Mouse (Mus musculus) midbrain, embryonic 14.5 days (tissue): ENCODE measurements around the gene Snu13. TPM values are rescaled to one million over a fixed set of nuclear protein-coding genes. Genes with fewer than 3 reads are reported as not detected.

Experiments
- ATAC-seq: fragments of 200-750 bp; cut with Nextera tagmentation; 2 replicates; pipeline ENCODE4 v1.8.0; 2017; ENCODE audit warnings: moderate number of reproducible peaks, moderate library complexity; ENCODE audit not compliant: low FRiP score, low TSS enrichment
- DNase-seq: peaks from one replicate; pipeline ENCODE4 v3.0.0-alpha.2; 2015
- H3K27ac ChIP-seq: fragments of 300-500 bp; sonication (generic); replicated peaks from 2 replicates; pipeline ENCODE4 v1.5.1; 2014; ENCODE audit warnings: mild to moderate bottlenecking, low read depth, low read length, moderate library complexity
- H3K27me3 ChIP-seq: fragments of 300-500 bp; sonication (generic); 2 replicates; pipeline ENCODE4 v1.6.1; 2014; ENCODE audit warnings: low read length, control low read depth, mixed read lengths; ENCODE audit not compliant: control insufficient read depth, insufficient read depth
- H3K36me3 ChIP-seq: fragments of 300-500 bp; sonication (generic); 2 replicates; pipeline ENCODE4 v1.6.1; 2014; ENCODE audit warnings: low read length, control low read depth; ENCODE audit not compliant: control insufficient read depth, insufficient read depth
- H3K4me1 ChIP-seq: fragments of 300-500 bp; sonication (generic); 2 replicates; pipeline ENCODE4 v1.6.1; 2014; ENCODE audit warnings: mild to moderate bottlenecking, antibody characterized with exemption, low read length, control low read depth; ENCODE audit not compliant: control insufficient read depth, insufficient read depth
- H3K4me2 ChIP-seq: fragments of 300-500 bp; sonication (generic); 2 replicates; pipeline ENCODE4 v1.6.1; 2014; ENCODE audit warnings: mild to moderate bottlenecking, low read length, moderate library complexity
- H3K4me3 ChIP-seq: fragments of 300-500 bp; sonication (generic); replicated peaks from 2 replicates; pipeline ENCODE4 v1.5.1; 2014; ENCODE audit warnings: low read depth, low read length
- H3K9ac ChIP-seq: fragments of 300-500 bp; sonication (generic); replicated peaks from 2 replicates; pipeline ENCODE4 v1.6.1; 2014; ENCODE audit warnings: mild to moderate bottlenecking, low read length, moderate library complexity
- H3K9me3 ChIP-seq: fragments of 300-500 bp; sonication (generic); 2 replicates; pipeline ENCODE4 v1.6.1; 2016; ENCODE audit warnings: low read length, control low read depth, mixed read lengths; ENCODE audit not compliant: control insufficient read depth
- WGBS: fragments of 180-500 bp; shearing (Covaris S2); extraction: QIAGEN DNeasy Blood & Tissue Kit; methylation state at CpG from one replicate; pipeline ENCODE4 v1.1.7; 2014; 5-methylcytosine and 5-hydroxymethylcytosine counted together
- polyA plus RNA-seq: library from polyadenylated mRNA; unstranded; fragments of >200 nt; fragmentation: Nextera tagmentation; extraction: Ambion mirVana; gene quantifications from 2 replicates; pipeline ENCODE4 v1.2.1, GENCODE M21; 2014

Gene Snu13
- polyA plus RNA-seq, 1 experiment from 2014 or later = 243 TPM

DNA sequence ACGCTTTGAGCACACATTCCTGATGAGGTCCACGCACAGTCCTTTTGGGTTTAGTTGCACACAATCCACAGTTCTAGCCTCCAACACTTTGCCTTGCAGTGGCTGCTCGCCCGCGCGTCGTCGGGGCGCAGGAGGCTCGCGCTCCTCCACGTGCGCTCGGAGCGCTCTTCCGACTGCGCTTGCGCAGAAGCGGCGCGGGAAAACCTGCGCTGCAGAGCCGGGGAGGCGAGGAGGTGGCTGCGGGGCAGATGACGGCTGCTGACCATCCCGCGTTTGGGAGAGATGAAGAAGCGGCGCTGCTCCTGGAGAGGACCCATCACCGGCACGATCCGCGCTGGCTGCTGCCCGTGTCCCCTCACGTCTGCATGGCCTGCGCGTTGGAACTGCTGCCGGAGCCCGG is 22.5 kb upstream of the Snu13 start, which contains the start of gene Mei1:
Gene Mei1, plus strand, starts transcription at position 99 of the 400 bp plus-strand sequence.
- ATAC-seq = no peak
- peaks cover 24% of the 10 kb centered on the region for H3K27me3 ChIP-seq
- H3K27ac ChIP-seq = no peak within 1 kb of the TSS
- DNase-seq = peak; percentile 57
- peak within 1 kb of the TSS; percentile 14; the same call in 1 of the 2 replicates for H3K4me3 ChIP-seq
- 23% methylated on average over 40 of the region's 40 CpGs for WGBS
- H3K4me2 ChIP-seq = peak within 1 kb of the TSS; percentile 33; the same call in 1 of the 2 replicates
- H3K9me3 ChIP-seq = no peaks in the 10 kb centered on the region
- H3K9ac ChIP-seq = no peak within 1 kb of the TSS
- no peaks in the 10 kb centered on the region for H3K36me3 ChIP-seq
- no peaks in the 10 kb centered on the region for H3K4me1 ChIP-seq

DNA sequence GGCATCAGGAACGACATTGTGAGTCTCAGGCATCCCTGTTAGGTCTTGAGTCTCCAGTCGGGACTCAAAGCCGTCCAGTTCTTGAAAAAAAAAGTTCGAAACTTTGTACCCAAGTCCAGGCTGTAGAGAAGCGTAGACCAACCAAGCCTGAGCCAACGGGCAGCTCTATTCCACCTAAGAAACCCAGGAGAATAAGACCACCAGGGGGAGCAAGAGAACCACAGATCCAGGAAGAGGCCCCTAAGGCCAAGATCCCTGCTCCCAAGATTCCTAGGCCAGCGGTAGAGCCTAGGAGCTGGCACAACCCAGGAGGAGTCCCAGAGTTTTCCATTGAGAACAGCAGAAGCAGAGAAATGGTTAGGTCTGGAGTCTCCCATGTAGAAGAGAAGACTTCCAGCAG is 18.1 kb upstream of the Snu13 start:
- Histone ChIP-seq H3K36me3 (no peaks in the 10 kb centered on the region), H3K4me2 (no peak overlapping the region), H3K9ac (no peak overlapping the region), H3K27me3 (peaks cover 20% of the 10 kb centered on the region), H3K9me3 (no peaks in the 10 kb centered on the region), H3K27ac (no peak overlapping the region), H3K4me1 (no peaks in the 10 kb centered on the region), H3K4me3 (no peak overlapping the region)
- ATAC-seq (no peak), DNase-seq (peak; percentile 92)
- WGBS = 20% methylated on average over 7 of the region's 7 CpGs

DNA sequence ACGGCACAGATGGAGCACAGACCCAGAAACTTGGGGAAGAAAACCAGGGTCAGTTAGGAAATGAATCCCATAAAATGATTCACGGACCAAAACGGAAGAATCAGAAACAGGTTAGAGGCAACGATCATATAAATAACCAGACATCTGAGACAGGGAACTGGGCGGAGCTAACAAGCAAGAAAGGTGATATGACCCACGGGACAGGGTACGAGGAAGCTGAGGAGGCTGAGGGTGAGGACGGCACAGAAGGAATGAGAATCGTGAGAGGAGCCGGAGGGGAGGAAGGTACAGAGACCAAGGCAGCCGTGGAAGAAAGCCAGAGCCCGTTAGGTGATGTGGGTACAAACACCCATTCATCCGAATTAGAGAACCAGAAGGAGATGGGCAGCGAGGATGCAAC is 16.5 kb upstream of the Snu13 start:
- Histone ChIP-seq H3K9me3 (no peaks in the 10 kb centered on the region), H3K4me1 (no peaks in the 10 kb centered on the region), H3K4me3 (no peak overlapping the region), H3K27me3 (peaks cover 4% of the 10 kb centered on the region; the same call in 1 of the 2 replicates), H3K27ac (no peak overlapping the region), H3K4me2 (no peak overlapping the region), H3K36me3 (no peaks in the 10 kb centered on the region), H3K9ac (no peak overlapping the region)
- WGBS = 78% methylated on average over 14 of the region's 14 CpGs
- DNase-seq = no peak
- ATAC-seq = no peak

DNA sequence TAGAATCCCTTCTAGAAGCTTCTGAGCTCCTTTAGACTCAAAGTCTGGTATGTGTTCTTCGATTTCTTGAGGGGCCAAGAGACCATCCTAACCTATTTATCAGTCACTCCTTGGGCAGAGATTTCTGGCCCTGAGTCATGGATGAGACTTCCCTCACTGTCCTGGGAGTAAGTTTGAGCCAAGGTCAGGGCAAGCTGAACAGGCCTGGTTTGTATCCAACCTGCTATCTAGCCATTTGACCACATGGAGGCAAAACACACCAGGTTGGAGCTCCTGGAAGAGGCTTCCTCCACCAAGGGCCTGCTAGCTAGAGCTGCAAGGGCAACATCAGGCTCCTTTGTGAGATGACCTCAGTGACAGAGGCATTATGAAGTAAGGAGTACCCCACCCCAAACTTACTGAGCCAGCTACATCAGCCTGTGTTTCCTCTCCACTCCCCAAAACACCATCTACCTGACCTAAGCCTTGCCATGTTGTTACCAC is 11.4 kb upstream of the Snu13 start, which contains the start of gene 4930407I10Rik:
Gene 4930407I10Rik, plus strand, starts transcription at position 433 of the 483 bp plus-strand sequence.
- no peak for ATAC-seq
- Histone ChIP-seq H3K4me1 (no peaks in the 10 kb centered on the region), H3K4me3 (no peak within 1 kb of the TSS), H3K36me3 (no peaks in the 10 kb centered on the region), H3K4me2 (no peak within 1 kb of the TSS), H3K9ac (no peak within 1 kb of the TSS), H3K9me3 (no peaks in the 10 kb centered on the region), H3K27me3 (no peaks in the 10 kb centered on the region), H3K27ac (no peak within 1 kb of the TSS)
- no peak for DNase-seq
- WGBS = 86% methylated on average over 1 of the region's 1 CpGs

DNA sequence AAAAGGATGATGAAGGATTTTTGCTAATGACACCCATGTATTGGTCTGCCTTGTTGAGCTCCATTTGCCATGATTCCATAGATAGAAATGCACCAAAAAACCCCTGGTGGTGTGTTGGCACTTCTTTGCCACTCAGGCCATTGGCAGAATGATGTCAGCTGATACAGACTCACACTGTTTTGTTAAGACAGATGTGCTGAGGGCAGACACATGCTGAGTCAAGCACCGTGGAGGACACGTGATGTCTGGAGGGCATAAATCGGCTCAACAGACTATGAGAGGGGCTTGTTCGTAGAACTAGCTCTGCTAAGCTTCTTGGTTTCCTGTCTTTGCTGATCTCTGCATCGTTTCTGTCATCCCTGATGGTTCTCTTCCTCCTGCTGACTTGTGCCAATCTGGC is 5.1 kb upstream of the Snu13 start:
- no peaks in the 10 kb centered on the region for H3K27me3 ChIP-seq
- ATAC-seq = no peak
- WGBS = 75% methylated on average over 5 of the region's 5 CpGs
- H3K4me2 ChIP-seq = no peak overlapping the region
- no peaks in the 10 kb centered on the region for H3K36me3 ChIP-seq
- H3K9me3 ChIP-seq = no peaks in the 10 kb centered on the region
- H3K9ac ChIP-seq = no peak overlapping the region
- no peak for DNase-seq
- no peak overlapping the region for H3K27ac ChIP-seq
- H3K4me1 ChIP-seq = no peaks in the 10 kb centered on the region
- no peak overlapping the region for H3K4me3 ChIP-seq

DNA sequence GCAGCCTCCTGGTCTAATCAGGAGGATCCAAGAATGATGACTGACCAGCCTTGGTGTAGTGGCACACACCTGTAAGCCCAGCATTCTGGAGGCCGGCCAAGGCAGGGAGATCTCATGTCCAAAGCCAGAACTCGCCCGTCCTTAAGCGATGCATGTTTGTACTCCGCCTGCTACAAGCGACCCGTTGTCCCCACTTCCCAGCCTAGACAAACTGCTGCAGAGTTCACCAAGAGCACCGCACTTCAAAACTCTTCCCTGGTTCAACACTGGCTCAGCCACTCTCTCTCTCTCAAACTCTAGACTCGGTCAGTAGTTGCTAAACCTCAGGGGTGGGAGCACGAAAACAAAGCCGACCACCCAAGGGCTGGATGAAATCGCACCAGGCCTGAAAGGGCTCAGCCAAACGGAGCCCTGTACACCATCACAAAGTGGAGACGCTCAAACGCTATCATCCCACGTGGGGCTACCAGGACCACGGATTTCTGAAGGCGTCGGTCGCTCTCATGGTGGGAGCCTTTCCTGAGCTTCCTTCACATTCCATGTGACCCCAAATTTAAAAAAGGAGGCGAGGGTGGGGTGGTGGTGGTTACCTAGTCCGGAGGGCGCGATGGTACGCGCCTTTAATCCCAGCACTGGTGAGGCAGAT is 1.0 kb downstream of the Snu13 start:
- H3K27ac ChIP-seq = peak overlapping the region; percentile 78; the same call in 1 of the 2 replicates
- no peaks in the 10 kb centered on the region for H3K27me3 ChIP-seq
- 6% methylated on average over 26 of the region's 26 CpGs for WGBS
- no peak for DNase-seq
- no peaks in the 10 kb centered on the region for H3K9me3 ChIP-seq
- ATAC-seq = peak; percentile 17; the same call in 1 of the 2 replicates
- peaks cover 17% of the 10 kb centered on the region for H3K36me3 ChIP-seq
- peak overlapping the region; percentile 96 for H3K4me2 ChIP-seq
- peak overlapping the region; percentile 84 for H3K9ac ChIP-seq
- H3K4me3 ChIP-seq = peak overlapping the region; percentile 98
- peaks cover 13% of the 10 kb centered on the region for H3K4me1 ChIP-seq

DNA sequence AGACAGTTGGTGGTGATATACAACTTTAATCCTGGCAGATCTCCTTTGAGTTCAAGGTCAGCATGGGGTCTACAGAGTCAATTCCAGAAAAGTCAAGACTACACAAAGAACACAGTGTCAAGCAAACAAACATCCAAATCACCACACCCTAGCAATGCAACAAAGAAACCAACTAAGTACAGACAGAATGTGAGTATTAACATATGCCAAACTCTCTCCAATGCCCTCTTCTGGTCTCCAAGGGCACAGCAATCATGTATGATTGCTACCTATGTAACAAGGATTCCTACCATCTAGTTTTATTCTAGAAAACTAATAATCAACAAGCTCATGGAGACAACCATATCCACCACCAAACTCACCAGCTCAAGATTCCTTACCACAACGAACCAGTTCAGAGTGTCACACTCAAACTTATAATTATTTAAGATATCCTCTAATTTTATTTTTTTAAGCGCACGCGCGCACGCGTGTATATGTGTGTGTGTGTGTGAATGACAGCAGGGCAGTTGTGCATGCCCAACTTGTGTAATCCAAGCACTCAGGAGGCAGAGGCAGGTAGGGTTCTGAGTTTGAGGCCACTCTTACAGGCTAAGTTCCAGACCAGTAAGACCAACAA is 3.1 kb downstream of the Snu13 start:
- H3K27ac ChIP-seq = no peak overlapping the region
- H3K4me2 ChIP-seq = no peak overlapping the region
- peaks cover 13% of the 10 kb centered on the region for H3K4me1 ChIP-seq
- 98% methylated on average over 7 of the region's 7 CpGs for WGBS
- H3K9ac ChIP-seq = no peak overlapping the region
- H3K9me3 ChIP-seq = no peaks in the 10 kb centered on the region
- ATAC-seq (no peak), DNase-seq (peak; percentile 34)
- H3K36me3 ChIP-seq = peaks cover 34% of the 10 kb centered on the region
- H3K27me3 ChIP-seq = no peaks in the 10 kb centered on the region
- no peak overlapping the region for H3K4me3 ChIP-seq

DNA sequence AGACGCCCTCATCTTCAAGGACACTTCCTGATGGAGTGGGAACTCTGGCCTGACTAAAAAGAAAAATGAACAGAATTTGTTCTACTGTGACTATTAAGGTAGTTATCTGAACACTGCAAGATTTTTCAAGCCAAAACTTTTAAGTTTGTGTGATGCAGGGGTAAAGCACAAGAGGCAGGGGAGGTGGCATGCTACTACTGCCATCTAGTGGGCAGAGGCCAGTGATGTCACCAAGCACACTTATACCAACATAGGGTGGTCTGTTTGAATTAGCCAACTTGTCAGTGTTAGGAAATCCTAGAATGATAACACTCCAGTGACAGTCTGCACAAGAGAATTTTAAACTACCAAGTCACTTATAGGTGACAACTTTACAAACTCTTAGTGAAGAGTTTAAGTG is 6.7 kb downstream of the Snu13 start:
- no peaks in the 10 kb centered on the region for H3K27me3 ChIP-seq
- 95% methylated on average over 1 of the region's 1 CpGs for WGBS
- H3K4me3 ChIP-seq = no peak overlapping the region
- 0 out of 2 replicates have a peak, but pooled peaks cover 3% of the 10 kb centered on the region for H3K4me1 ChIP-seq
- no peaks in the 10 kb centered on the region for H3K9me3 ChIP-seq
- H3K9ac ChIP-seq = no peak overlapping the region
- ATAC-seq = no peak
- peaks cover 64% of the 10 kb centered on the region for H3K36me3 ChIP-seq
- H3K4me2 ChIP-seq = no peak overlapping the region
- DNase-seq = peak; percentile 80
- no peak overlapping the region for H3K27ac ChIP-seq
